Mouse (Mus musculus) MEL (cell line): ENCODE results near the gene Plpp2. TPM values are rescaled to one million over a fixed set of nuclear protein-coding genes. Genes with fewer than 3 reads are reported as not detected.

Experiments
- DNase-seq: peaks from one replicate; pipeline ENCODE4 v3.0.0; 2011; ENCODE audit warnings: low read depth, low spot score
- H3K27ac ChIP-seq: 2 replicates; pipeline ENCODE4 v1.5.1; 2012; ENCODE audit warnings: low read depth, mild to moderate bottlenecking, control low read depth, low read length, moderate library complexity; ENCODE audit not compliant: control insufficient read depth
- H3K27me3 ChIP-seq, 2 experiments: fragments of 150-350 bp in 1 of 2; sonication (generic) in 1 of 2; 2 replicates each; pipeline ENCODE4 v1.6.1; 2012; ENCODE audit warnings: low read length in 2 of 2, mild to moderate bottlenecking in 2 of 2, improper control_type of control experiment in 1 of 2, moderate library complexity in 1 of 2; ENCODE audit not compliant: insufficient read depth in 2 of 2, control insufficient read depth in 1 of 2
- H3K36me3 ChIP-seq, 2 experiments: 2 replicates each; pipeline ENCODE4 v1.6.1; 2012 to 2014; ENCODE audit warnings: low read length in 2 of 2, improper control_type of control experiment in 1 of 2, inconsistent platforms in 1 of 2, mild to moderate bottlenecking in 1 of 2; ENCODE audit not compliant: insufficient read depth in 2 of 2, control insufficient read depth in 1 of 2
- H3K4me1 ChIP-seq, 2 experiments: fragments of 150-350 bp in 1 of 2; sonication (generic) in 1 of 2; 2 replicates each; pipeline ENCODE4 v1.6.1; 2012; ENCODE audit warnings: low read length in 2 of 2, improper control_type of control experiment in 1 of 2, mild to moderate bottlenecking in 1 of 2; ENCODE audit not compliant: insufficient read depth in 2 of 2, control insufficient read depth in 1 of 2
- H3K4me3 ChIP-seq, 2 experiments: fragments of 150-350 bp in 1 of 2; sonication (generic) in 1 of 2; 2 replicates each; pipeline ENCODE4 v1.5.1; 2012; ENCODE audit warnings: low read depth in 2 of 2, low read length in 2 of 2, mild to moderate bottlenecking in 2 of 2, moderate library complexity in 2 of 2, control low read depth in 1 of 2, improper control_type of control experiment in 1 of 2; ENCODE audit not compliant: control insufficient read depth in 1 of 2, insufficient read depth in 1 of 2
- H3K79me2 ChIP-seq: 2 replicates; pipeline ENCODE4 v1.6.1; 2012; ENCODE audit warnings: mild to moderate bottlenecking, low read length, moderate library complexity; ENCODE audit not compliant: control insufficient read depth, poor library complexity, insufficient read depth
- H3K9ac ChIP-seq: 2 replicates; pipeline ENCODE4 v1.6.1; 2012; ENCODE audit warnings: low read depth, mild to moderate bottlenecking, control low read depth, low read length, moderate library complexity; ENCODE audit not compliant: control insufficient read depth, poor library complexity, severe bottlenecking
- H3K9me3 ChIP-seq: fragments of 150-350 bp; sonication (generic); replicated peaks from 2 replicates; pipeline ENCODE4 v1.6.1; 2012; ENCODE audit warnings: mild to moderate bottlenecking, low read length, improper control_type of control experiment, moderate library complexity; ENCODE audit not compliant: insufficient read depth
- BHLHE40 ChIP-seq: IDR thresholded peaks from 2 replicates; pipeline ENCODE4 v1.6.1; 2012; ENCODE audit warnings: low read depth, mild to moderate bottlenecking, inconsistent platforms, low read length, improper control_type of control experiment, borderline replicate concordance
- CHD1 ChIP-seq: IDR thresholded peaks from 2 replicates; pipeline ENCODE4 v1.6.1; 2012; ENCODE audit warnings: low read depth, mild to moderate bottlenecking, inconsistent platforms, low read length, improper control_type of control experiment
- CHD2 ChIP-seq: IDR thresholded peaks from 2 replicates; pipeline ENCODE4 v1.6.1; 2011; ENCODE audit warnings: low read length, improper control_type of control experiment
- CTCF ChIP-seq, 3 experiments: IDR thresholded peaks in 2 of 3; conservative IDR thresholded peaks in 1 of 3; 2 replicates each; pipeline ENCODE4 v1.5.1; 2011 to 2012; ENCODE audit warnings: low read length in 3 of 3, low read depth in 2 of 3, mild to moderate bottlenecking in 2 of 3, improper control_type of control experiment in 1 of 3, inconsistent platforms in 1 of 3, mixed read lengths in 1 of 3, moderate library complexity in 1 of 3; ENCODE audit not compliant: control insufficient read depth in 1 of 3, insufficient read depth in 1 of 3, poor library complexity in 1 of 3, severe bottlenecking in 1 of 3
- ELF1 ChIP-seq: IDR thresholded peaks from 2 replicates; pipeline ENCODE4 v1.6.1; 2014; ENCODE audit warnings: low read depth, mild to moderate bottlenecking, inconsistent platforms, low read length, improper control_type of control experiment, moderate library complexity
- HCFC1 ChIP-seq: IDR thresholded peaks from 2 replicates; pipeline ENCODE4 v1.6.1; 2012; ENCODE audit warnings: low read depth, mild to moderate bottlenecking, inconsistent platforms, low read length, improper control_type of control experiment, moderate library complexity
- JUND ChIP-seq: IDR thresholded peaks from 2 replicates; pipeline ENCODE4 v1.6.1; 2011; ENCODE audit warnings: low read depth, mild to moderate bottlenecking, improper control_type of control experiment, low read length
- KAT2A ChIP-seq: conservative IDR thresholded peaks from 2 replicates; pipeline ENCODE4 v1.6.1; 2012; ENCODE audit warnings: low read depth, low read length, improper control_type of control experiment, inconsistent platforms
- MAZ ChIP-seq: IDR thresholded peaks from 2 replicates; pipeline ENCODE4 v1.6.1; 2012; ENCODE audit warnings: low read depth, mild to moderate bottlenecking, inconsistent platforms, low read length, improper control_type of control experiment
- MXI1 ChIP-seq: IDR thresholded peaks from 2 replicates; pipeline ENCODE4 v1.6.1; 2011; ENCODE audit warnings: mild to moderate bottlenecking, low read depth, low read length, improper control_type of control experiment
- MYB ChIP-seq: IDR thresholded peaks from 2 replicates; pipeline ENCODE4 v1.6.1; 2011; ENCODE audit warnings: mild to moderate bottlenecking, low read depth, low read length, improper control_type of control experiment
- MYC ChIP-seq: IDR thresholded peaks from 2 replicates; pipeline ENCODE4 v1.6.1; 2011; ENCODE audit warnings: low read depth, mild to moderate bottlenecking, low read length, improper control_type of control experiment, moderate library complexity
- RAD21 ChIP-seq: IDR thresholded peaks from 2 replicates; pipeline ENCODE4 v1.6.1; 2011; ENCODE audit warnings: mild to moderate bottlenecking, low read depth, low read length, improper control_type of control experiment
- RCOR1 ChIP-seq: IDR thresholded peaks from 2 replicates; pipeline ENCODE4 v1.6.1; 2012; ENCODE audit warnings: low read depth, mild to moderate bottlenecking, inconsistent platforms, low read length, improper control_type of control experiment
- SMC3 ChIP-seq: IDR thresholded peaks from 2 replicates; pipeline ENCODE4 v1.6.1; 2011; ENCODE audit warnings: low read depth, low read length, improper control_type of control experiment
- TBP ChIP-seq: IDR thresholded peaks from 2 replicates; pipeline ENCODE4 v1.8.0; 2011; ENCODE audit warnings: low read depth, low read length, improper control_type of control experiment
- TCF12 ChIP-seq: IDR thresholded peaks from 2 replicates; pipeline ENCODE4 v1.6.1; 2014; ENCODE audit warnings: low read depth, mild to moderate bottlenecking, inconsistent platforms, low read length, improper control_type of control experiment, moderate library complexity
- UBTF ChIP-seq: IDR thresholded peaks from 2 replicates; pipeline ENCODE4 v1.6.1; 2012; ENCODE audit warnings: low read depth, mild to moderate bottlenecking, inconsistent platforms, low read length, improper control_type of control experiment, moderate library complexity, borderline replicate concordance; ENCODE audit not compliant: insufficient read depth
- USF2 ChIP-seq, 2 experiments: IDR thresholded peaks; 2 replicates each; pipeline ENCODE4 v1.6.1; 2011 to 2012; ENCODE audit warnings: improper control_type of control experiment in 2 of 2, low read length in 2 of 2, borderline replicate concordance in 1 of 2, inconsistent platforms in 1 of 2, low read depth in 1 of 2, mild to moderate bottlenecking in 1 of 2; ENCODE audit not compliant: insufficient read depth in 1 of 2
- ZC3H11A ChIP-seq: IDR thresholded peaks from 2 replicates; pipeline ENCODE4 v1.6.1; 2012; ENCODE audit warnings: low read depth, mild to moderate bottlenecking, inconsistent platforms, low read length, improper control_type of control experiment
- ZMIZ1 ChIP-seq: IDR thresholded peaks from 2 replicates; pipeline ENCODE4 v1.6.1; 2012; ENCODE audit warnings: low read depth, mild to moderate bottlenecking, inconsistent platforms, low read length, improper control_type of control experiment, moderate library complexity
- polyA plus RNA-seq, 2 experiments: library from polyadenylated mRNA; stranded (reverse) in 1 of 2; unstranded in 1 of 2; fragments of >175 nt in 1 of 2; fragments of >200 nt in 1 of 2; gene quantifications; 2 replicates each; pipeline versions ENCODE4 v1.2.1 to v1.2.4; 2012; ENCODE audit warnings: low replicate concordance in 2 of 2, low read depth in 1 of 2; ENCODE audit not compliant: insufficient read length in 2 of 2, insufficient read depth in 1 of 2, missing spikeins in 1 of 2
- total RNA-seq: library from RNA; depleted of rRNA; stranded (reverse); fragments of 300-350 nt; gene quantifications from 2 replicates; pipeline ENCODE4 v1.2.3, GENCODE M21; 2012

Plpp2 gene
- total and polyA plus RNA-seq, 3 experiments: 26.0 to 32.8 TPM; not detected in 1

DNA sequence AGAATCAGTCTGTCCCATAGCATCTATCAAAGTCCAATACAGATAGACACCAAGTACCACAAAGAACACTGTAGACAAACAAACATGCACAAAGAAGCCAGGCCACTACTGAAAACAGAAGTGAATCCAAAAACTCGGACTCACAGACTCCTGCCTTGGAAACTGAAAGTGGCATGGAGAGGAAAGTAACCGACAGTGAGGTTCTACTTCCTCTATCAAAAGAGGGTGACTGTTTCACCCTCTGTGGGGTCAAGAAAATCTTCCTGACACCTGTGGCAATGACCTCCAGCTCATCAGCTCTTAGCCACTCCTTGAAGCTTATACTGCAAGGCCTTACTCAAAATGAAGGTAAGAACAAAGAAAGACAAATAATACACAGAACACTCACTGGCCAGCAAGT, 26.9 kb downstream of the Plpp2 start:
- Histone ChIP-seq H3K79me2 (no peaks in the 10 kb centered on the region), H3K27me3 (no peaks in the 10 kb centered on the region), H3K36me3 (no peaks in the 10 kb centered on the region), H3K9ac (no peak overlapping the region), H3K4me1 (no peaks in the 10 kb centered on the region), H3K4me3 (no peak overlapping the region), H3K27ac (no peak overlapping the region), H3K9me3 (no peaks in the 10 kb centered on the region)
- no peak for DNase-seq
- TF ChIP-seq RCOR1 (no peak), MAZ (no peak), HCFC1 (no peak), ELF1 (no peak), MXI1 (no peak), CHD1 (no peak), MYB (no peak), TCF12 (no peak), BHLHE40 (no peak), CHD2 (no peak), KAT2A (no peak), JUND (no peak), ZMIZ1 (no peak), USF2 (IDR thresholded peaks at IDR 0.05; ENCODE audit: borderline replicate concordance in 1 of 2, insufficient read depth in 1 of 2, low read depth in 1 of 2, low read length in 2 of 2) (no peak), TBP (no peak)

DNA sequence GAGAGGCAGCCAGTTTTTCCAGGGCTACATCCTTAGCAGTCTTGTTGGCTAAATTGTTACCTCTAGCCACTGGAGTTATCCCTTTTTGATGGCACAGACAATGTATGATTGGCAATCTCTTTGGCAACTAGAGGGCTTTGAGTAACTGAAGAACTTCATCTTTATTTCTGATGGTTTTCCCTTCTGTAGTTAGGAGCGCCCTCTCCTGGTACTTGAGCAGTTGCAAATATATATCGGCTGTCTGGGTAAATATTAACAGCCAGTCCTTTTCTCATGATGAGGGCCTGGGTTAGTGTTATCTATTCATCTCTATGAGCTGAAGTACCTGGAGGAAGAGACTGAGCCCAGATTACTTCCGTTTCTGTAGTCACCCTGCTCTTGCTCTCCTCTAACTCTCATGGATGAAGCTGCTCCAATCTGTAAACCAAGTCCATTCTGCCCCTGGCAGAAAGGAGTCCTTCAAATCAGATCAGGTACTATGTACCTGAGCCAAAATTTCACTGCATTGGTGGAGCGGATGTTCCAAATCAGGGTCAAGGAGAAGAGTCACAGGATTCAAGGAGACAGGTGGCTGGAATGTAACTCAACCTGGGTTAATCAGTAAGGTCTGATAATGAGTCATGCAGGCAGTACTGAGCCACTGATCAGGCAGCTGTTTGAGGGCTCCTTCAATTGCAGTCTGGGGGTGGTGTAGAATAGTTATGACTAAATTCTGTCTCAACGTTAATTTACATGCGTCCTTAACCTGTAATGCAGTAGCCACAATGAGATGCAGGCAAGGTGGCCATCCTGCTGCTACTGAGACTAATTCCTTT, 30.6 kb downstream of the Plpp2 start:
- peak in 2 of 3 experiments; percentile 58 to 74; a peak in 4 of 6 replicates for TF ChIP-seq CTCF (IDR thresholded peaks at IDR 0.05 in 2 of 3, conservative IDR thresholded peaks at IDR 0.05 in 1 of 3; ENCODE audit: control insufficient read depth in 1 of 3, insufficient read depth in 1 of 3, low read depth in 2 of 3, low read length in 3 of 3, poor library complexity in 1 of 3, severe bottlenecking in 1 of 3)
- no peak for TF ChIP-seq JUND
- peak; percentile 69 for TF ChIP-seq SMC3
- TF ChIP-seq MYC: no peak
- TF ChIP-seq ZC3H11A: peak; percentile 56
- TF ChIP-seq RAD21: peak; percentile 80
- TF ChIP-seq UBTF: no peak
- no peak for TF ChIP-seq TBP
- DNase-seq: peak; percentile 57
- Histone ChIP-seq H3K27ac (no peak overlapping the region), H3K4me3 (no peak overlapping the region), H3K27me3 (peaks cover 0 to 7% of the 10 kb centered on the region in 2 experiments; a peak in 2 of 4 replicates), H3K9me3 (no peaks in the 10 kb centered on the region), H3K4me1 (no peaks in the 10 kb centered on the region), H3K9ac (no peak overlapping the region), H3K79me2 (no peaks in the 10 kb centered on the region), H3K36me3 (no peaks in the 10 kb centered on the region)
